Mouse (Mus musculus): ENCODE data around the gene Myo1g. TPM values are rescaled to one million over a fixed set of nuclear protein-coding genes. Genes with fewer than 3 reads are reported as not detected.
"Not testable (repeated sequence)": the region's sequence is repeated elsewhere in the genome, so short reads cannot be mapped to it uniquely, and the experiment has no call there.

Gene Myo1g
- total and polyA plus RNA-seq, 2 experiments from 2014 or later = 0.75 to 0.90 TPM

- Histone ChIP-seq H3K4me2 (ENCODE audit: low read depth) (no peak overlapping the region), H3K9ac (no peak overlapping the region), H3K27ac (ENCODE audit: low read depth, low read length) (no peak overlapping the region), H3K9me3 (ENCODE audit: low read length) (no peaks in the 10 kb centered on the region), H3K27me3 (ENCODE audit: insufficient read depth, low read length) (no peaks in the 10 kb centered on the region), H3K36me3 (ENCODE audit: insufficient read depth) (peaks cover 14% of the 10 kb centered on the region), H3K4me3 (ENCODE audit: low read depth, low read length) (no peak overlapping the region), H3K4me1 (ENCODE audit: insufficient read depth) (peaks cover 8% of the 10 kb centered on the region; the same call in 1 of the 2 replicates)
- ATAC-seq (no peak), DNase-seq (no peak)
- no peak for TF ChIP-seq CTCF (IDR thresholded peaks at IDR 0.05; ENCODE audit: low read depth)
- 93% methylated on average over 8 of the region's 8 CpGs for WGBS
Observed at GRCm38 (mm10) chr11:6529961-6530360, 9.2 kb upstream of the Myo1g start.

GRCm38 (mm10) chr11:6528186-6529006 is 7.6 kb upstream of the Myo1g start:
- 1% methylated on average over 51 of the region's 51 CpGs for WGBS
- ATAC-seq (peak; percentile 99), DNase-seq (peak; percentile 100)

GRCm38 (mm10) chr11:6527256-6528185 is 6.8 kb upstream of the Myo1g start:
- peak; percentile 5; the same call in 1 of the 2 replicates for ATAC-seq
- H3K4me2 ChIP-seq (ENCODE audit: low read depth) = peak overlapping the region; percentile 76
- no peaks in the 10 kb centered on the region for H3K9me3 ChIP-seq (ENCODE audit: low read length)
- H3K4me1 ChIP-seq (ENCODE audit: insufficient read depth) = peaks cover 8% of the 10 kb centered on the region; the same call in 1 of the 2 replicates
- H3K36me3 ChIP-seq (ENCODE audit: insufficient read depth) = peaks cover 21% of the 10 kb centered on the region
- WGBS = 20% methylated on average over 10 of the region's 10 CpGs
- no peak for DNase-seq
- no peak for TF ChIP-seq CTCF (IDR thresholded peaks at IDR 0.05; ENCODE audit: low read depth)
- peak overlapping the region; percentile 82 for H3K27ac ChIP-seq (ENCODE audit: low read depth, low read length)
- peak overlapping the region; percentile 51 for H3K4me3 ChIP-seq (ENCODE audit: low read depth, low read length)
- peak overlapping the region; percentile 67 for H3K9ac ChIP-seq
- no peaks in the 10 kb centered on the region for H3K27me3 ChIP-seq (ENCODE audit: insufficient read depth, low read length)

More at GRCm38 (mm10) chr11:6528186-6529006, 7.6 kb upstream of the Myo1g start:
- peak overlapping the region; percentile 67 for H3K9ac ChIP-seq
- H3K27me3 ChIP-seq (ENCODE audit: insufficient read depth, low read length) = no peaks in the 10 kb centered on the region
- peaks cover 21% of the 10 kb centered on the region for H3K36me3 ChIP-seq (ENCODE audit: insufficient read depth)
- peak overlapping the region; percentile 51 for H3K4me3 ChIP-seq (ENCODE audit: low read depth, low read length)
- peak overlapping the region; percentile 82 for H3K27ac ChIP-seq (ENCODE audit: low read depth, low read length)
- no peaks in the 10 kb centered on the region for H3K9me3 ChIP-seq (ENCODE audit: low read length)
- peaks cover 8% of the 10 kb centered on the region; the same call in 1 of the 2 replicates for H3K4me1 ChIP-seq (ENCODE audit: insufficient read depth)
- peak; percentile 83 for TF ChIP-seq CTCF (IDR thresholded peaks at IDR 0.05; ENCODE audit: low read depth)
- peak overlapping the region; percentile 76 for H3K4me2 ChIP-seq (ENCODE audit: low read depth)

GRCm38 (mm10) chr11:6526526-6527255 is 5.9 kb upstream of the Myo1g start:
- H3K9me3 ChIP-seq (ENCODE audit: low read length); H3K9ac ChIP-seq; H3K27ac ChIP-seq (ENCODE audit: low read depth, low read length); H3K4me3 ChIP-seq (ENCODE audit: low read depth, low read length); DNase-seq; H3K27me3 ChIP-seq (ENCODE audit: insufficient read depth, low read length); ATAC-seq; H3K4me1 ChIP-seq (ENCODE audit: insufficient read depth): not testable (repeated sequence)
- TF ChIP-seq CTCF (IDR thresholded peaks at IDR 0.05; ENCODE audit: low read depth) = peak; percentile 12; the same call in 1 of the 2 replicates
- peak overlapping the region; percentile 76 for H3K4me2 ChIP-seq (ENCODE audit: low read depth)
- WGBS = 70% methylated on average over 10 of the region's 16 CpGs
- H3K36me3 ChIP-seq (ENCODE audit: insufficient read depth) = peaks cover 21% of the 10 kb centered on the region

GRCm38 (mm10) chr11:6525241-6525640 is 4.5 kb upstream of the Myo1g start:
- Histone ChIP-seq H3K27me3 (ENCODE audit: insufficient read depth, low read length) (no peaks in the 10 kb centered on the region), H3K27ac (ENCODE audit: low read depth, low read length) (no peak overlapping the region), H3K4me1 (ENCODE audit: insufficient read depth) (peaks cover 8% of the 10 kb centered on the region; the same call in 1 of the 2 replicates), H3K4me2 (ENCODE audit: low read depth) (no peak overlapping the region), H3K9me3 (ENCODE audit: low read length) (no peaks in the 10 kb centered on the region), H3K9ac (no peak overlapping the region), H3K36me3 (ENCODE audit: insufficient read depth) (peaks cover 21% of the 10 kb centered on the region), H3K4me3 (ENCODE audit: low read depth, low read length) (no peak overlapping the region)
- no peak for TF ChIP-seq CTCF (IDR thresholded peaks at IDR 0.05; ENCODE audit: low read depth)
- no peak for ATAC-seq
- no peak for DNase-seq
- WGBS = 32% methylated on average over 1 of the region's 1 CpGs

GRCm38 (mm10) chr11:6524880-6525238 is 4.1 kb upstream of the Myo1g start:
- ATAC-seq (no peak), DNase-seq (no peak)
- peaks cover 8% of the 10 kb centered on the region; the same call in 1 of the 2 replicates for H3K4me1 ChIP-seq (ENCODE audit: insufficient read depth)
- no peaks in the 10 kb centered on the region for H3K27me3 ChIP-seq (ENCODE audit: insufficient read depth, low read length)
- WGBS = 85% methylated on average over 4 of the region's 4 CpGs
- TF ChIP-seq CTCF (IDR thresholded peaks at IDR 0.05; ENCODE audit: low read depth) = no peak
- H3K36me3 ChIP-seq (ENCODE audit: insufficient read depth) = peaks cover 21% of the 10 kb centered on the region
- H3K4me3 ChIP-seq (ENCODE audit: low read depth, low read length) = no peak overlapping the region
- H3K9ac ChIP-seq = no peak overlapping the region
- H3K27ac ChIP-seq (ENCODE audit: low read depth, low read length) = no peak overlapping the region
- H3K4me2 ChIP-seq (ENCODE audit: low read depth) = no peak overlapping the region
- no peaks in the 10 kb centered on the region for H3K9me3 ChIP-seq (ENCODE audit: low read length)
